Mouse (Mus musculus) heart, embryonic 14.5 days (tissue): ENCODE measurements around the gene Acvr1b. TPM values are rescaled to one million over a fixed set of nuclear protein-coding genes. Genes with fewer than 3 reads are reported as not detected.

ENCODE experiments used
- ATAC-seq: fragments of 200-750 bp; cut with Nextera tagmentation; 2 replicates; pipeline ENCODE4 v1.8.0; 2017; ENCODE audit warnings: low read depth, moderate TSS enrichment; ENCODE audit not compliant: insufficient number of reproducible peaks, insufficient read depth, low FRiP score
- H3K27ac ChIP-seq, 2 experiments: fragments of 200-500 bp in 1 of 2; fragments of 300-500 bp in 1 of 2; sonication (generic) in 1 of 2; replicated peaks in 1 of 2; 2 replicates each; pipeline ENCODE4 v1.5.1; 2012 to 2014; ENCODE audit warnings: low read depth in 2 of 2, low read length in 2 of 2, control low read depth in 1 of 2, mild to moderate bottlenecking in 1 of 2, mixed read lengths in 1 of 2; ENCODE audit not compliant: control insufficient read depth in 1 of 2, insufficient read depth in 1 of 2
- H3K27me3 ChIP-seq: fragments of 300-500 bp; sonication (generic); 2 replicates; pipeline ENCODE4 v1.6.1; 2014; ENCODE audit warnings: mild to moderate bottlenecking, low read length, control low read depth; ENCODE audit not compliant: control insufficient read depth, insufficient read depth
- H3K36me3 ChIP-seq: fragments of 300-500 bp; sonication (generic); 2 replicates; pipeline ENCODE4 v1.6.1; 2014; ENCODE audit warnings: mild to moderate bottlenecking, control low read depth, low read length, mixed read lengths; ENCODE audit not compliant: control insufficient read depth, insufficient read depth
- H3K4me1 ChIP-seq, 2 experiments: fragments of 200-500 bp in 1 of 2; fragments of 300-500 bp in 1 of 2; sonication (generic) in 1 of 2; 2 replicates each; pipeline ENCODE4 v1.6.1; 2012 to 2014; ENCODE audit warnings: low read length in 2 of 2, control low read depth in 1 of 2, mixed read lengths in 1 of 2; ENCODE audit not compliant: control insufficient read depth in 2 of 2, insufficient read depth in 2 of 2
- H3K4me2 ChIP-seq: fragments of 300-500 bp; sonication (generic); 2 replicates; pipeline ENCODE4 v1.6.1; 2014; ENCODE audit warnings: mild to moderate bottlenecking, low read length
- H3K4me3 ChIP-seq, 2 experiments: fragments of 200-500 bp in 1 of 2; fragments of 300-500 bp in 1 of 2; sonication (generic) in 1 of 2; 2 replicates each; pipeline ENCODE4 v1.5.1; 2012 to 2014; ENCODE audit warnings: low read length in 2 of 2, mild to moderate bottlenecking in 2 of 2, control low read depth in 1 of 2, low read depth in 1 of 2, moderate library complexity in 1 of 2; ENCODE audit not compliant: control insufficient read depth in 1 of 2, insufficient read depth in 1 of 2
- H3K9ac ChIP-seq: fragments of 300-500 bp; sonication (generic); 2 replicates; pipeline ENCODE4 v1.6.1; 2014; ENCODE audit warnings: mild to moderate bottlenecking, low read length
- H3K9me3 ChIP-seq: fragments of 300-500 bp; sonication (generic); 2 replicates; pipeline ENCODE4 v1.6.1; 2016; ENCODE audit warnings: low read length, control low read depth; ENCODE audit not compliant: control insufficient read depth
- WGBS: fragments of 180-500 bp; shearing (Covaris S2); extraction: QIAGEN DNeasy Blood & Tissue Kit; methylation state at CpG from one replicate; pipeline ENCODE4 v1.1.7; 2014; 5-methylcytosine and 5-hydroxymethylcytosine counted together
- polyA plus RNA-seq: library from polyadenylated mRNA; unstranded; fragments of >200 nt; fragmentation: Nextera tagmentation; extraction: Ambion mirVana; gene quantifications from 2 replicates; pipeline ENCODE4 v1.2.1, GENCODE M21; 2014

The Acvr1b gene
- polyA plus RNA-seq, 1 experiment from 2014 or later: 8.7 TPM

DNA sequence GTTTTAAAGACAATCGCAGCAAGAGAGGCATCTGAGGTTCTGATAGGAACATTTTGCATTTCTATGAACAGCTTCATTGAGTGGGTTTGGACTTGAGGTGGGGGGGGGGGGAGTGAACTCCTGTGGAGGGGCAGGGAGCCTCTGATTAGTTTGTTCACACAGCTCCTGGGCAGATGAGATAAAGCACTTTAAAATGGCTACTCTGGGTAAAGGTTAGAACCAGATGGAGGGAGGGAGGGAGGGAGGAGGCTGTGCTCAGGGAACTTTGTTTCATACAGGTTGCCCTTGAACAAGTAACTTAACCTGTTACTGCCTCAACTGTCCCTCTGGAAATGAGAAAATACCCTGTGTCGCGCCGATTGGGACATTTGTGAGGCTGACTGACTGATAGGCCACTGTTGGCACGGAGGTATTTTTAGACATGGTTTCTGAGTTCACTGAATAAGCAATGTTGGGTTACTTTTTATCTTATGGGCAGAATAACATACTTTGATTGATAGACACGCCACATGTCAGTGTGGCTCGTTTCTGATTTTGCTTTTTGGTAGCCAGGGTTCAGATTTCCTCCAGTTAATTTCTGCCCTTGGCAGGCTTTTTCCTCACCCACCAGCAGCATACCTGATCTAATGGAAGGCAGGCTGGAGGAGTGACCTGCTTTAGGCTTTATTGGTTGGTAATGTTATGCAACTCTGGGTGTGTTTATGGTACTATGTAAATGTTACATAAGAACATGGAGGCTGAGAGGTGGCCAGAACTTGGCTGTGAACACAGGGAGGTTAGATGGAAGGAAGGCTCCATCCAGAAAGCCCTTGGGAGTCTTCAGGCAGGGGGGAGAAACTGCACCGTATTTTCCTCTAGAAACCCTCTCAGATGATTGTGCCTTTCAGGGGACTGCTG, 3.2 kb downstream of the Acvr1b start:
- H3K27ac ChIP-seq: peak overlapping the region; percentile 86 to 93
- no peaks in the 10 kb centered on the region for H3K36me3 ChIP-seq
- 28% methylated on average over 8 of the region's 8 CpGs for WGBS
- H3K4me2 ChIP-seq: peak overlapping the region; percentile 95
- H3K9me3 ChIP-seq: no peaks in the 10 kb centered on the region
- no peak for ATAC-seq
- H3K9ac ChIP-seq: peak overlapping the region; percentile 47
- 0 out of 4 replicates have a peak overlapping the region, but pooled peaks of 1 of the 2 experiments have one; percentile 3 for H3K4me3 ChIP-seq
- H3K27me3 ChIP-seq: no peaks in the 10 kb centered on the region; the same call in 1 of the 2 replicates
- H3K4me1 ChIP-seq: peaks cover 33 to 69% of the 10 kb centered on the region in 2 experiments

DNA sequence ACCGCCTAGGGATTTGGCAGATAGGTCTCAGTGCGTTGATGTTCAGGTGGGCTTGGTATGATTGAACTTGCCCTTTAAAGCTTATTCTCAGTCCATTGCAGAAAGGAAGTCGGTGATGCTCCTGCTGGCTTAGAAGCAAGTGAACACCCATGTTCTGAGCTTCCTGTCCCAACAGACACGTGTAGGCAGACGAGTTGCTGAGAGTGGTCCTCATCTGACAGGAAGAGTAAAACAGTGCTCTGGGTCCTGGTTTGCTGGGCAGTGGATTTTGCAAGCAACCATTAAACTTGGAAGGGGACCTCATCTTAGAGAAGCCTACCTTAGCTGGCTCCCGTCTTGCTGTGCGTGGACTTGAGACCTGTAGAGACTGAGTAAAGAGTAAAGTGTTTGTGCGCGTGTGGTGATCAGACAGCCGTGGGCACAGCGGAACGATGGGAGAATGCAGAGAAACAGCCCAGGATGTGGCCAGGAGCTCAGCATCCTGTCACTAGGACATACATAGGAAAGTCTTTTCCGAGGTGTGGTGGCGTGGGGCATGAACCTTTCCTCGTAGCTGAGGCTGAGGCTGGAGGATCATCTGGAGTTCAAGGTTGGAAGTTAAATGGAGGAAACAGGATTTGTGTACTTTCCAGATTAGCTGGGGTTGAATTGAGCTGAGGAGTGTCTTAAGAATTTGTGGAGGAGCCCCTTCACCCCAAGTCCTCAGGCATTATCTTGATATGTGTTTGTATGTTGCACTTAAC, 6.7 kb downstream of the Acvr1b start:
- Histone ChIP-seq H3K4me2 (no peak overlapping the region), H3K9ac (no peak overlapping the region), H3K36me3 (no peaks in the 10 kb centered on the region), H3K27me3 (no peaks in the 10 kb centered on the region), H3K4me1 (peaks cover 26 to 64% of the 10 kb centered on the region in 2 experiments), H3K4me3 (no peak overlapping the region), H3K9me3 (0 out of 2 replicates have a peak, but pooled peaks cover 3% of the 10 kb centered on the region), H3K27ac (0 out of 4 replicates have a peak overlapping the region, but pooled peaks of 1 of the 2 experiments have one; percentile 33)
- ATAC-seq: no peak
- WGBS: 71% methylated on average over 15 of the region's 15 CpGs

- H3K4me3 ChIP-seq: no peak overlapping the region
- H3K36me3 ChIP-seq: peaks cover under 1% of the 10 kb centered on the region; the same call in 1 of the 2 replicates
- H3K27me3 ChIP-seq: no peaks in the 10 kb centered on the region
- peak overlapping the region; percentile 30; the same call in 1 of the 2 replicates for H3K9ac ChIP-seq
- H3K4me1 ChIP-seq: peaks cover 23 to 58% of the 10 kb centered on the region in 2 experiments
- peak overlapping the region in 1 of 2 experiments; percentile 33; a peak in 1 of 4 replicates for H3K27ac ChIP-seq
- H3K9me3 ChIP-seq: 0 out of 2 replicates have a peak, but pooled peaks cover 4% of the 10 kb centered on the region
- 36% methylated on average over 5 of the region's 5 CpGs for WGBS
- no peak for ATAC-seq
- no peak overlapping the region for H3K4me2 ChIP-seq
Measured at GRCm38 (mm10) chr15:101181106-101181466, 7.2 kb downstream of the Acvr1b start.

DNA sequence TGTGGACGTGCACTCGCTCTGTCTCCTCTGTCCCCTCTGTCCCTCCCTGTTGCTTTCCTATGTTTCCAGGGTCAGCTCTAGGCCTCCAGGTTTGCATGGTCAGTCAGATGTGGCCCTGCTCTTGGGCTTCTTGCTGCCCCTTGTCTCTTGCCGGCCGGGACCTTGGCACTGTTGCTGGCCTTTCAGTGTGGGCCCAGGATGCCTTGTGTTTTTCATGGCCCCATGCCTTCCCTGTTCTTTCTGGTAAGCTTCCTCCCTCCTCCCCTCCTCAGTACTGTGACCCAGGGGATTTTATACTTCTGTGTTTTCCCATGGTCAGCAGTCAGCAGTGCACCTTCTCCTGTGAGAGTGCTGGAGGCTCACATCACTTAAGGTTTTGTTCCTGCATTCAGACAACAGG, 7.6 kb downstream of the Acvr1b start:
- no peak for ATAC-seq
- Histone ChIP-seq H3K9ac (peak overlapping the region; percentile 30; the same call in 1 of the 2 replicates), H3K27ac (peak overlapping the region in 1 of 2 experiments; percentile 33; a peak in 2 of 4 replicates), H3K36me3 (peaks cover 5% of the 10 kb centered on the region; the same call in 1 of the 2 replicates), H3K9me3 (0 out of 2 replicates have a peak, but pooled peaks cover 4% of the 10 kb centered on the region), H3K4me2 (no peak overlapping the region), H3K4me1 (peaks cover 23 to 54% of the 10 kb centered on the region in 2 experiments), H3K4me3 (no peak overlapping the region), H3K27me3 (no peaks in the 10 kb centered on the region)
- 38% methylated on average over 4 of the region's 4 CpGs for WGBS

GRCm38 (mm10) chr15:101182676-101183075, 8.8 kb downstream of the Acvr1b start:
- ATAC-seq: no peak
- Histone ChIP-seq H3K27ac (no peak overlapping the region), H3K4me3 (no peak overlapping the region), H3K9me3 (0 out of 2 replicates have a peak, but pooled peaks cover 4% of the 10 kb centered on the region), H3K27me3 (no peaks in the 10 kb centered on the region), H3K36me3 (peaks cover 11% of the 10 kb centered on the region), H3K4me2 (no peak overlapping the region), H3K9ac (no peak overlapping the region), H3K4me1 (peaks cover 19 to 42% of the 10 kb centered on the region in 2 experiments)
- WGBS: 64% methylated on average over 5 of the region's 5 CpGs

DNA sequence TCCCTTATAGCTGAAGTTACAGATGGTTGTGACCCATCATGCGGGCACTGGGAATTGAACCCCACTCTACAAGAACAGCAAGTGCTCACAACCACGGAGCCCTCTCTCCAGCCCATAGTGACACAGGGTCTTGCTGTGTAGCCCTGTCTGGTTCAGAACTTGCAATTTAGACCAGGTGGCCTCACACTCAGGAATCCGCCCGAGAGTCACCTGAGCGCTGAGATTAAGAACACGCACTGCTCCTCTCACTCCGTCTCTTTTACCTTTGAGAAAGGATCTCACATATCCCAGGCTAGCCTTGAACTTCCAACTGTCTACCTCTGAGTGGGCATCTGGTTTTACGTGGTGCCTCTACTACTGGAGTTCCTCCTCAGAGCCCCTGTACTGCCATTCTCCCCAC, 10.4 kb downstream of the Acvr1b start:
- Histone ChIP-seq H3K9me3 (0 out of 2 replicates have a peak, but pooled peaks cover 4% of the 10 kb centered on the region), H3K36me3 (peaks cover 11% of the 10 kb centered on the region), H3K27ac (no peak overlapping the region), H3K4me3 (no peak overlapping the region), H3K9ac (no peak overlapping the region), H3K4me2 (no peak overlapping the region), H3K4me1 (peaks cover 11 to 32% of the 10 kb centered on the region in 2 experiments), H3K27me3 (no peaks in the 10 kb centered on the region)
- WGBS: 95% methylated on average over 8 of the region's 8 CpGs
- no peak for ATAC-seq

DNA sequence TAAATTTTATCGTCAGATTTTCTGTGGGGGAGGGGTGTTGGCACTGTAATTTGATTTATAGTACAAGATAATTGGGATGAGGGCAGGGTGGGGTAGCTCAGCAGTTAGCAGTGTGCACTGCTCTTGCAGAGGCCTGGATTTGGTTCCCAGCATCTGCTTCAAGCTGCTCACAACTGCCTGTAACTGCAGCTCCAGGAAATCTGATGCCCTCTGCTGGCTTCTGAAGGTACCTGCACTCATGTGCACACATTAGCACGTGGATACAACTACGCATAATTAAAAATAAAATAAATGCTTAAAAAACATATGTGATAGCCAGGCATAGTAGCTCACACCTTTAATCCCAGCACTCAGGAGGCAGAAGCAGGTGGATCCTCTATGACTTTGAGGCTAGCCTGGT, 11.7 kb downstream of the Acvr1b start:
- no peak overlapping the region for H3K27ac ChIP-seq
- 94% methylated on average over 3 of the region's 3 CpGs for WGBS
- H3K4me1 ChIP-seq: peaks cover 15 to 37% of the 10 kb centered on the region in 2 experiments
- 0 out of 2 replicates have a peak, but pooled peaks cover 4% of the 10 kb centered on the region for H3K9me3 ChIP-seq
- H3K4me3 ChIP-seq: no peak overlapping the region
- ATAC-seq: no peak
- no peak overlapping the region for H3K4me2 ChIP-seq
- peaks cover 11% of the 10 kb centered on the region for H3K36me3 ChIP-seq
- H3K27me3 ChIP-seq: no peaks in the 10 kb centered on the region
- H3K9ac ChIP-seq: no peak overlapping the region
